Mouse (Mus musculus) frontal cortex, postnatal 14 days (tissue): ENCODE data around the gene Ppp1r13b.

Experiments
- DNase-seq, 2 experiments: peaks; one replicate each; pipeline ENCODE4 v3.0.0; 2022; ENCODE audit warnings: low spot score in 2 of 2

Gene Ppp1r13b

DNA sequence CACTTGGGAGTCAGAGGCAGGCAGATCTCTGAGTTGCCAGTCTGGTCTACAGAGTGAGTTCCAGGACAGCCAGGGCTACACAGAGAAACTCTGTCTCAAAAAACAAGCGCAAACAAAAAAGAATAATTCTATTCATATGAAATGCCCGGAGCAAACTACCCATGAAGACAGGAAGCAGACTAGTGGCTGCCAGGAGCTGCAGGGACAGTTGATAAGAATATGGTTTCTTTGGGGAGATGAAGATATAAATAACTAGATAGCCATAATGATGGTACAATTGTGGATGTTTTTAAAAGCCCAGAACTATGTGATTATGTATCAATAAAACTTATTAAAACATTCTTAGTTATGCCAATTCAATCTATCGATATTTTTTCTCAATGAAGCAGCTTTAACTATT is 25.9 kb downstream of the Ppp1r13b start:
- no peak for DNase-seq

DNA sequence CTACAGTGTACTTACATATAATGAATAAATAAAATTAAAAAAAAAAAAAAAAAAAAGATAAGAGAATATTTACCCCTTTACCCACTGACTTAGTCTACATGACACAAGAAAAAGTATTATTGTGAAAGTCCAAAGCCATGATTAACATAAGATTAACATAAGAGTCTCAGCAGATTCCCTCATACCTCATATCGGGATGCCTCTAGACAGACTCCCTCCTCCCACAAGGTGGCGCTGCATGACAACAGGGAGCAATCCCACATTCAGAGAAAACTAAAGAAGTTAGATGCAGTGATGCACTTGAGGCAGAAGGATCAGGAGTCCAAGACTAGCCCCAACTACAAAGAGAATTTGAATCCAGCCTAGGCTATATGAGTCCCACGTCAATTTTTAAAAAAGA is 29.7 kb downstream of the Ppp1r13b start:
- peak; percentile 25 to 60 for DNase-seq

DNA sequence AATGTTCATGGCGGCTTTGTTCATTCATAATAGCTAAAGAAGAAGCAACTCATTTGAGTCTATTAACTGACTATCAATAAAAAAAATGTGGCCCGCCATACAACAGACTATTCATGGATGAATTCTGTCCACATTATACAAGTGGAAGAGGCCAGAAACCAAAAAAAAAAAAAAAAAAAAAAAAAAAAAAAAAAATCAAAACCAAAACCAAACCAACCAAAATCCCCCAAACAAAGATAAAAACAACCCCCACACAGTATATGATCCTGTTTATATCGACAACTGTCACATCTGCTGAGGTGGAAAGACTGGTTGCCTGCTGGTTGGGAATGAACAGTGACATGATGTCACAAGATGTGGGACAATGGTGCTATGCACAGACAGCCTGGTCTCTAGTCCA is 32.4 kb downstream of the Ppp1r13b start:
- DNase-seq: no peak

DNA sequence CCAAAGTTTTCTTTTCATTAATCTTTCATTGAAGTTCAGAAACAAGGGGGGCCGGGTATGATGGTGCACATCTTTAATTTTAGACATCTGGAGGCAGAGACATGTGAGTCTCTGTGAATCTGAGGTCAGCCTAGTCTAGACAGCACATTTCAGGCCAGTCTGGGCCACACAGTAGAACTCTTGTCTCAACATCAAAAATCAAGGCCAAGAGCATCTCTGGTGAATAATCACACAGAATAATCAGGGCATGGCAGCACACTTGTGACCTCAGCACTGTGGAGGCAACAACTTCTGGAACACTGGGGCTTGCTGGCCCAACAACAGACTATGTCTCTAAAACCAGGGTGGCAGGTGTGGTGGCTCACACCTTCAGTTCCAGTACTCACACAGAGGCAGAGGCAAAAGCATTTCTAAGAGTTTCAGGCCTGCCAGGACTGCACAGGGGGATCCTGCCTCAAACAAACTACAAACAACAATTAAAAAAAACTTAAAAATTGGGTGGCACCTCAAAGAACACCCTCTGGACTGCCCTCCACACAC is 33.2 kb downstream of the Ppp1r13b start:
- DNase-seq: no peak

DNA sequence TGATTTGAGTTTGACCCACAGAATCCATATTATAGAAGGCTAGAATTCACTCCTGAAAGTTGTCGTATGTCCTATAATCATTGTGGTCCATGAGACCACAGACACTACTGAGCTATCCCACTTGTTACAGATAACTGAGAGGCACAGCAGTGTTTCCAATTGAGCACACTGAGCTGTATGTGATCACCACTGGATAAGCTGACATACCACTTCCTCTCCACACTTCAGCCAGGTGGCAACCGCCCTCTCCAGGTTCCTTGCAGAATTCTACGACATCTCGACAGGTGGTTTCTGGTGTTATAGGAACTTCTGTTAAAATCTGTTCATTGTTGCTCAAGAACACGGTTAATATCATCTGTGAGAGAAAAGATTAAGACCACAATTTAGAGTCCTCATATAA is 35.8 kb downstream of the Ppp1r13b start:
- DNase-seq: no peak

DNA sequence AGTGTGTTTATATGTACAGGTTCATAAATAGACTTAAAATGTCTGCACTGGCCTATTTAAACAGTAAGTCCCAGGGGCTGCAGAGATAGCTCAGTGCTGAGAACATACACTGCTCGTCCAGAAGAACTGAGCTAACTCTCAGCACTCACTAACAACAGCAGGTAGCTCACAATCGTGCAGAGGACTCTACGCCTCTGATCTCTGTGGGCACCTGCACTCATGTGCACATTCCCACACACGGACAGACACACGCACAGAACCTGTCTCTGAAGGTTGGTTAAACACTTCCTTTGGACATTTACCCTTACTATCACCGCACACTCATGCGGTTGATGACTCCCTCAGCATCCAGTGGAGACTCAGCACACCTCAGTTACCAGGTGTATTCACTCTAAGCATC is 37.1 kb downstream of the Ppp1r13b start:
- no peak for DNase-seq

DNA sequence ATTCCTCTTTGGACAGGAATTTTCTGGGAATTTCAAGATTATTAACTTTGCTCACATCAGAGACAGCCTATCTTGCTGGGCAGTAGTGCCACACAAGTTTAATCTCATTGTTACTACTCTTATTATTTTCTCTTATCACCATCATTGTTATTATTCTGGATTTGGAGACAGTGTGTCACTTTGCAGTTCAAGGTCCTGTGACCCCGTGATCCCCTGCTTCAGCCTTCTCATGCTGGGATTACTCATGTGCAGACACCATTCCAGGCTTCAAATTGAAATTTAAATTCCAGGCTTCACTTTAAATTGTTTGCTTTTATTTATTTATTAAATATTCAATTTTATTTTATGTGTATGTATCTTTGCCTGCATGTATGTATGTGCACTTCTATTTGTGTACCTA is 38.1 kb downstream of the Ppp1r13b start:
- DNase-seq: no peak

DNA sequence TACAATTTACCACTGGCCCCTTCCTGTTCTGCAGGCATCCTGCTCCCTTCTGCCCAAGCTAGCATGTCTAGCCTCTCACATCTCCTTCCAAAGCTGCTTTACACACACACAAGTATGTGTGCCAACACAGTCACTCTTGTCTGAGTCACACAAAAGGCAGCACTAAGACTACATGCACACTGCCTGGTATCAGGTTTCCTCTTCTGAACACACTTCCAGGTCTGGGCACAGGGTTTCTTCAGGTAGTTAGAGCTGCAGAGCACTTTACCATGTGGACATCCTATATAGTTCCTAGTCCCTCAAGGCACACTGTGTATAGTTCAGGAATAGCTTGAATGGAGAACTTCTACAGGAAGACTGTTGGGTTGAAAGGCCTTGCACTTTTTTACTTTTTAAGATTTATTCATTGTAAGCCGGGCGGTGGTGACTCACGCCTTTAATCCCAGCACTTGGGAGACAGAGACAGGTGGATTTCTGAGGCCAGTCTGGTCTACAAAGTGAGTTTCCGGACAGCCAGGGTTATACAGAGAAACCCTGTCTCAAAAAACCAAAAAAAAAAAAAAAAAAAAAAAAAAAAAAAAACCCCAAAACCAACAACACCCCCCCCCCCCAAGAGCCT is 43.6 kb downstream of the Ppp1r13b start:
- no peak for DNase-seq

DNA sequence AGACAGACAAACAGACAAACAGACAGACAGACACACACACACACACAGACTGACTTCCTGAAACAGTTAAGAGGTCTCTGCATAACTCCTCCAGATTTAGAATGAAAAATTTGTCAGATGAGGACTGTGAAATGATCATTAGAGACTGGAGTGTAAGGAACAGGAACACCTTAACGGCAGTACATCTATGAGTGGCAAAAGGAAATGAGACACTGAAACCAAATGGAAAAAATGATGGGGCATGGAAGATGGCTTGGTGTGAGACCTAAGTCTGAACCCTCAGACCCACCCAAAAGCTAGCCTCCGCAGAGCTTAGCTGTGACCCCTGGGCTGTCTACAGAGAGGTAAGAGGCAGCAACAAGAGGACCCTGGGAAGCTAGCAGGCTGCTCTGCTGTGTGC is 52.5 kb downstream of the Ppp1r13b start:
- no peak for DNase-seq

DNA sequence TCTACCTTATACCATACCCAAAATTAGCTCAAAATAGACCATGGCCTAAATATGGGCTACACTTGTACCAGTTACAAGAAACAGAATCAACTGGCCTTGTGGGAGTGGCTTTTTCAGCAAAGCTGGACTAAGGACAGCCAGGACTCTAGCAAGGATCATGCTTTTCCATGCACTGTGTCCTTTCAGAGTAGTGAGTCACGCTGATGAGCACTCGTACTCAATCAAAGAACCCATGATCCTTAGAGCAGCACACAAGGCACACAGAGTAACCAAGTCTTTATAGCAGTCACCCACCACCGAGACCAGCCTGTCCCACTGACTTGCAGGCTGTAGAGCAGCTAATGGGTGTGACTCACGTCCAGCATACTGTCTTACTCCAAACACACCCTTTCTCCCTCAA is 54.4 kb downstream of the Ppp1r13b start:
- DNase-seq: no peak

DNA sequence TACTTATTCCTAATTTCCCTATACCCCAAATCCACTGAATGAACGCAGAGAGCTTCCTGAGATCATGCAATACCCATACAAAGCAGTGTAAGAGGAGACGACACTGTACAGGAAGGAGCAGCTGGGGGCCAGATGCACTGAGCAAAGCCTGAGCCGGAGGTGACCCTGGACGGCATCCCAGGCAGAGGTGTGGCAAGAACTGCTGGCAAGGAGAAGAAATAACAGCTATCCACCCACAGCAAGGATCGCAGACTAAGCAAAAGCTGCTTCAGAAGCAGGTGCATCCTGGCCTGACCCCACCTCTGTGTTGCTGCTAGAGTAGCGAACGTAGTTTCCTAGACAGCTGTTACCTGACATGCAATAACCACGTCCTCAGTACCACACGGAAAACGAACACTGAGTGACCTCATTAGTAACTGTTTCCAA is 54.9 kb downstream of the Ppp1r13b start:
- no peak for DNase-seq

DNA sequence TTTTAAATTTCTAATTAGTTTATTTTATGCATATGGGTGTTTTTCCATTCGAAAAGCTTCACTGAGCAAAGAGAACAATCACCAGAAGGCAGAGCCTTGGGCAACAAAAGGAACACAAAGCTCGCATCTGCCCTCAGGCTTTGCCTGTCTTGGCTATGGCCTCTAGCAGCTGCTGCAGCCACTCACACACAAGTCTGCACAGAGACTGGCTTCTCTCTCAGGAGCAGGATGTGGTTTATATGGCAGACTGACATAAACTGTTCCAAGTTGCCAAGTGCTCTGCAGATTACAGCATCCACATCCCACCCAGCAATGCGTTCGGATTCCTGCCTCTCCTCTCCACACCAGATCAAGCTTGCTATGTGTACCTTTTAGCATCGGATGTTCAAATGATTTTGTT is 56.2 kb downstream of the Ppp1r13b start:
- DNase-seq: no peak

DNA sequence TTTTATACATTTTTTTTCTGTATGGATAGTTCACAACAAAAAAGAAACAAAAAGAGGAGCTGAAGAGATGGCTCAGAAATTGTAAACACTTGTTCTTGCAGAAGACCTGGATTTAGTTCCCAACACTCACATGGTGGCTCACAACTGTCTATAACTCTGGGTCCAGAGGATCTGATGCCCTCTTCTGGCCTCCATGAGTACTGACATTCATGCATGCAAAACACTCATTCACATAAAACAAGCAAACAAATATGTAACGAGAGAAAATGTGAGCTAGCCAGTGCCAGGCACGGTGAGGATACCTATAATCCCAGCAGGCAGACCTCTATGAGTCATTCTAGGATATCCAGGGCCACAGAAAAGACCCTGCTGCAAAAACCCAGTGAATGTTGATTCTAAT is 56.7 kb downstream of the Ppp1r13b start:
- no peak for DNase-seq

DNA sequence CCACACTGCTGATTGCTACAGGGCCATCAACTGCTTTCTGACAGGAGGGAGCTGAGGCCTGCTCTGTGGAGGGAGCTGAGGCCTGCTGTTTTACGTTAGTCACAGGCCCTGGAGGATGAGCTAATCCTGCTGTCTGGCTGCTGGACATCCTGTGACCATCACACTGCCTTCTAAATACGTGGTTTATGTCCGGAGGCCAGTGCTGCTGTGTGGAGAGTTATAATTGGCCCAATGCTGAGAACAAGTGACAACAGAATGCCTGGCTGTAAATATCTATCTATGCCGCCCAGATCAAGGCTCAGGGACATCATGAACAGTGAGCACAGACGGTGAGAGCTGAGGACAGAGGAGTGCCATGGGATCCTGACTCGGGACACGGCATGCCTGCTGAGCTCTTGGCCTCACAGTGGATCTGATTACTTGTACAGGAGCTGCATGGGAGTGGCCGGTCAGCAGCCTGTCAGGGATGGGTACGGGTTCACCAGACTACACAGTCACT is 59.6 kb downstream of the Ppp1r13b start:
- DNase-seq: no peak

DNA sequence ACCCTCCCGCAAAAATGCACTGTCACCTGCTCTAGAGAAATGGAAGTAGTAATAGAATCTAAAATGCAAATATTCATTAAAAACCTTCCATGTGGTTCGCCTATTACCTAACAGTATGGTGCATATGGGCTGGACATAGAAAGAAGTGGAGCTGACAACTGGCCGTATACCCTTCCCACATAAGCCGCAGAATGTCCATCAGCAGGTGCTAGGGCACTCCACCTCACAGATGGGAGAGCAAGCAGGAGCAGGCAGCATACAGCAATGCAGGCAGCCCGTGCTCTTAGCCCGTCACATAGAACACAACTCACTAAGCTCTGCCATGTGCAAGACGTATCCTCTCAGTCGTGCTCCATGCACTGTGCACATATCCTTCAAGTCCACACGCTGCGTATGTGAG is 61.1 kb downstream of the Ppp1r13b start:
- no peak for DNase-seq

DNA sequence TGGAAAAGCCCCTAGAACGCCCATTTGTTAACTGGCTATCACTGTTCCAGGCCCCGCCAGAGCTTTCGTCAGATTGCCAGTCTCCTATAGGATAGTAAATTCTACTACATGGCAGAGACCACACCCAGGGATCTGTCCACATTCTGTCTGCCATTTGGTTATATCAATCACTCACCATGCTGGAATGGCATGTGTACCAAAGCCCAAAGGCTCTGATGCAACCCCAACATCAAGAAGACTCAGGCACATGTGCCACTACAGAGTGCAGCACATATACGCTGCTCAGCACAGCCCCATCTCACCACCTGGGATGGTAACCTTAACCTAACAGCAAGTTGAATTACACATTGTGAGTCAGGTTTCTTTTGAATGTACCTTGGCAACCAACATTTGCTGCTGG is 62.0 kb downstream of the Ppp1r13b start:
- DNase-seq: no peak

DNA sequence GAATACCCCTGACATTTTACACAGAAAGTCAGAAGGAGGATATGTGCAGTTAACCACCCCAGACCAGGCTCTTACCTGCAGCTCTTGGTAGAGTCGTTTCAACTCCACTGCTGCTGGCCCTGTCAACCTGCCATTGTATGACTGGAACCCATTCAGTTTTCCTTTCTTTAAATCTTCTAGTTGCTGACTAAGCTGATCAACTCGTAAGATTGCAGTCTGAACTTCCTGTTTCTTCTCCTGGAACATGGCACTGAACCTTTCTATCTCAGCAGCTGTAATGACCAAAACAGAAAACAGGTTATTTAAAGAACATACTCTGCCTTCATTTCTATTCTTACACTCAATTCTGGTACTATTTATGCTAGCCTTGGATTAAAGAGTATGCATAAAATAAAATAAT is 64.4 kb downstream of the Ppp1r13b start:
- DNase-seq: no peak

DNA sequence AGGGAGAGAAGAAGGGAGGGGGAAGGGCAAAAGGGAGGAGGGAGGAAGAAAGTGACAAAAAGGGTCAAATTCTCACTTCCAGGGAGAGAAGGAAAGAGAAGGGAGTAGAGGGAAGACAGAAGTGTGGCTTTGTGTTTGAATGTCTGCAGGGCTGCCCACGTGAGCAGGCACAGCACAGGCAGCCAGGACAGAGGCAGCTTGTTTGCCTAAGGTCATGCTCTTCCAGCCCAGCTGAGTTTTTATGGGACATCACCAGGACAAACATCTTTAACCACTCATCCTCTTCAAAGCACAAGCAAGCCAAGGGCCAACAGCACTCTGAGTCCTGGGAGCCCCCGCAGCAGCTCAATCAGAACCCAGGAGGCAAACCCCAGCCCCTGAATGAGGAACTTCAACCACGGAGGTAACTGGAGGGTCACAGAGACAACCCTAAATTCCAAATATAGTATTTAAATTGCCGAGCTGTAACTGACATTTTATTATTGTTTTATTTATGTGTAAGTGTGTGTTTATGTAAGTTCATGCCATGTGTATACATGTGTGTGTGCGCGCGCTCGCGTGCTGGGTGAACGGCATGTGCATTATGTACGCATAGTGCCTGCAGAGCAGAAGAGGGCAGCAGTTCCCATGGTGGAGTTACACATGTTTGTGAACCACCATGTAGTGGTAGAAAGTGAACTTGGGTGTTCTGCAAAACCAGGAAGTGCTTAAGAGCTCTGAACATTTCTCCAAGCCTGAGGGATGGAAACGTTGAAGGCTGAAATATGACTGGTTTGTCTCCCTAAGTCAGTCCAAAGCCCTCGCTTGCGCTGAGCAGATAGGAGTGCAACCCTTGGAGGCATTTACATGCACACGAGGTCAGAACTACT is 65.1 kb downstream of the Ppp1r13b start:
- no peak for DNase-seq

DNA sequence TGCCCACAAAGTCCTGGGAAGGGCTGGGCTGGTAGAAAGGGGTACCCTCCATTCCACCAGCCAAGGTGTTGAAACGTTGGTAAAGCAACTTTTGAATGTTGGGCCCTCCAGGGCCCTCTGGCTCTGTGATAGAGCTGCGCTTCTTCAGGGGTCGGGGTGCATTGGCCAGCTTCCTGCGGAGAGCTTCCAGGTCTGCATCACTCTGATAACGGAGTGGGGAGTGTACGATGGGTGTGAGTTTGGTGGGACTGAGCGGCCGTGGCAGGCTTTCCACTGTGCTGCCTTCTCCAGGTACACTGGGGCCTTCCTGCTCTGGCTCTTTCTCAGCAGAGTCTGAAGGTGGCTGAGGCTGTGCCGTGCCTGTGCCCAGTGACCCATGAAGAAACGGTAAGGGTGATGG is 74.5 kb downstream of the Ppp1r13b start:
- no peak for DNase-seq

DNA sequence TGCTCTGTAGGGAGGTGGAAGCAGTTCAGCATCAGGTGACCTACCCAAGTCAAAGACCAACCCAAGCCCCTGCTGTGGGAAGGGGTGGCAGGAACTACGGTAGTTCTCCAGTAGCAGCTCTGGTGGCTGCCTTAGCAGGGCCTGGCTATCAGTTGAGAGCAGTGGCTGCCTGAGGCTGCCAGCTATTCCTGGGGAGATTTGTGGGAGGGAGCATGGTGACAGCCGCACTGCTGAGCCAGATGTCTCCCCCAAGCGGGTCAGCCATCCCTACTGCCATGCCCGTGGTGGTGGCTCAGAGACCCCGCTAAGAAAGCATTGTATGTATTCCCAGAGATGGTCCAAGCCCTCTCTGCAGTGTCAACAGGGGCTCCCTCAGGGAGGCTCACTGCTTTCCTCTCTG is 75.3 kb downstream of the Ppp1r13b start:
- no peak for DNase-seq

DNA sequence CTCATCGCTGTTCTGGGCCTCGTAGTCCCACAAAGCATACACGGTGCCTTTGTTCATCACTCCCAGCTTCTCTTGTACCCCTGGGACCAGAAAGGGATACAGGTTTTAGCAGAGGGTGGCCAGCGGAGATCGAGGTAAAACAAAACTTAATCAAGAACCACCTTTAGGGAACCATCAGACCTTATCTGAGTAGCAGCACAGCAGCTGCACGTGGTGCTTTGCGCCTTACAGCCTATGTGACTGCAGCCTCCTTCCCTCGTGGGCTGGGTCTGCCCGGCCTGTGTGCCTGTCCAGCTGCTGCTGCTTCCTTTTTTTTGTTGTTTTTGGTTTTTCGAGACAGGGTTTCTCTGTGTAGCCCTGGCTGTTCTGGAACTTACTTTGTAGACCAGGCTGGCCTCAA is 77.5 kb downstream of the Ppp1r13b start:
- DNase-seq: no peak

DNA sequence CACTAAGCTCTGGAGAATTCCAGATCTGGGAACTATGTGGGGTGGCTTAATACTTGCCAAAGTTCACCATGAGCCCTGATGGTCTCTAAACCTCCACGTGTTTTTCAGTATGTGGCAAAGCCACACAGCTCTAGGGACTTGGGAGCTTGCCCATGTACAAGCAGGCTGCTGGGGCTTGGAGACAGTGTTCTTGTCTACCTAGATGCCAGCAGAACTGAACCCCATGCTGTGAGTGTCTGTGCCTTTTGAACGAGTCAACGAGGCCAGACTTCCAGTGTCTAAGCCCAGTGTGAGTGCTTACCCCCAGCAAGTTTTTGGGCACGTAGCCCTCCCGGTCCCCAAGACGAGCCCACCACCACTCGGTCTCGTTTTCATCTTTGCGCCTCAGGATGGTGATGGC is 78.0 kb downstream of the Ppp1r13b start:
- DNase-seq: no peak

DNA sequence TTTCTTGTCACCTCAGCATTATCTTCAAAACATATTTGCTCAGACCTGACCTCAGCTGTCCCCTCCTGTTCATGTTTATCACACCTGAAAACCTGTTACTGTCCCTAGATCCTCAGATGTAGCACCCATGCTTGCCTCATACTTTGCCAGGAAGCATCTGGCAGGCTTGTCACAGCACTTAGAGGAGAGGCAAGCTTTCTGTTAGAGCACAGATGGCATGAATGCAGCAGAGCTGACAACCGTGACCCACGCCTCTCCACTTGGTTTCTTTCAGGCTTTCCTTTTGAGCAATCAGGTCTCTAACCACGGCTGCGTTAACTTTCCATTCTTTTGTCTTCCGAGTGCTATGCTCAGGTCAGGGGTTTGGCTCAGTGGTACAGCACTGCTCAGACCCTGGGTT is 78.5 kb downstream of the Ppp1r13b start:
- DNase-seq: no peak
